Mouse (Mus musculus) stomach, embryonic 15.5 days (tissue): ENCODE results near the gene Arfgef3. TPM values are rescaled to one million over a fixed set of nuclear protein-coding genes. Genes with fewer than 3 reads are reported as not detected.

ENCODE experiments used
- ATAC-seq: fragments of 200-750 bp; cut with Nextera tagmentation; 2 replicates; pipeline ENCODE4 v1.8.0; 2017; ENCODE audit warnings: low read depth, moderate number of reproducible peaks, moderate TSS enrichment; ENCODE audit not compliant: insufficient read depth, low FRiP score
- H3K27ac ChIP-seq: fragments of 300-500 bp; sonication (generic); 2 replicates; pipeline ENCODE4 v1.5.1; 2015; ENCODE audit warnings: mild to moderate bottlenecking, inconsistent platforms
- H3K27me3 ChIP-seq: fragments of 300-500 bp; sonication (generic); replicated peaks from 2 replicates; pipeline ENCODE4 v1.6.1; 2015; ENCODE audit warnings: inconsistent platforms
- H3K36me3 ChIP-seq: fragments of 300-500 bp; sonication (generic); 2 replicates; pipeline ENCODE4 v1.6.1; 2015; ENCODE audit warnings: inconsistent platforms
- H3K4me1 ChIP-seq: fragments of 300-500 bp; sonication (generic); 2 replicates; pipeline ENCODE4 v1.6.1; 2015; ENCODE audit warnings: inconsistent platforms
- H3K4me2 ChIP-seq: fragments of 300-500 bp; sonication (generic); 2 replicates; pipeline ENCODE4 v1.6.1; 2015; ENCODE audit warnings: mild to moderate bottlenecking, inconsistent platforms
- H3K4me3 ChIP-seq: fragments of 300-500 bp; sonication (generic); replicated peaks from 2 replicates; pipeline ENCODE4 v1.5.1; 2015; ENCODE audit warnings: inconsistent platforms
- H3K9ac ChIP-seq: fragments of 300-500 bp; sonication (generic); 2 replicates; pipeline ENCODE4 v1.6.1; 2015; ENCODE audit warnings: inconsistent platforms
- H3K9me3 ChIP-seq: fragments of 300-500 bp; sonication (generic); 2 replicates; pipeline ENCODE4 v1.6.1; 2016; ENCODE audit warnings: inconsistent platforms
- WGBS: fragments of 180-500 bp; shearing (Covaris S2); methylation state at CpG from one replicate; pipeline ENCODE4 v1.1.7; 2015; 5-methylcytosine and 5-hydroxymethylcytosine counted together
- polyA plus RNA-seq: library from polyadenylated mRNA; unstranded; fragments of >200 nt; fragmentation: Nextera tagmentation; extraction: Ambion mirVana; gene quantifications from 2 replicates; pipeline ENCODE4 v1.2.1, GENCODE M21; 2015

Arfgef3 gene
- polyA plus RNA-seq, 1 experiment from 2014 or later = 2.6 TPM

DNA sequence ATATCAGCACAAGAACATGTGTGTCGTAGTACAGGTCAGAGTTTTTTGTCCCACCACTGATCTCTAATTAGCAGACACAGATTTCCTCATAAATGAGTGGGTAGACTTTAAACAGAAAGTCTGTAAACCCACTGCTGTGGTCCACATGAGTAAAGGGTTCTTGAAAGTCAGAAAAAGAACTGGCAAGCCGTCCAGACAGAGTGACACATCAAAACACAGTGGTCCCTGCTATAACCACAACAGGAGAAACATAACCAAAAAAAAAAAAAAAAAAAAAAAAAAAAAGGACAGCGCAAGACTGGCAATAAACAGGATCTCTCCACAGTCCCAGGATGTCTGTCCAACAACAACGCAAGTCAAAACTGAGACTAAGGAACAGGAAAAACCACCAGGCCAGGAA, 64.9 kb downstream of the Arfgef3 start:
- Histone ChIP-seq H3K27ac (no peak overlapping the region), H3K27me3 (no peaks in the 10 kb centered on the region), H3K4me3 (no peak overlapping the region), H3K9ac (no peak overlapping the region), H3K4me2 (no peak overlapping the region), H3K4me1 (no peaks in the 10 kb centered on the region), H3K9me3 (no peaks in the 10 kb centered on the region), H3K36me3 (no peaks in the 10 kb centered on the region)
- WGBS = 81% methylated on average over 4 of the region's 4 CpGs
- no peak for ATAC-seq

GRCm38 (mm10) chr10:18664794-18665193, 79.0 kb downstream of the Arfgef3 start:
- no peak overlapping the region for H3K27ac ChIP-seq
- H3K9me3 ChIP-seq = no peaks in the 10 kb centered on the region
- H3K4me1 ChIP-seq = no peaks in the 10 kb centered on the region
- H3K36me3 ChIP-seq = no peaks in the 10 kb centered on the region
- no peak overlapping the region for H3K9ac ChIP-seq
- 91% methylated on average over 11 of the region's 11 CpGs for WGBS
- ATAC-seq = no peak
- H3K27me3 ChIP-seq = no peaks in the 10 kb centered on the region
- H3K4me3 ChIP-seq = no peak overlapping the region
- no peak overlapping the region for H3K4me2 ChIP-seq

DNA sequence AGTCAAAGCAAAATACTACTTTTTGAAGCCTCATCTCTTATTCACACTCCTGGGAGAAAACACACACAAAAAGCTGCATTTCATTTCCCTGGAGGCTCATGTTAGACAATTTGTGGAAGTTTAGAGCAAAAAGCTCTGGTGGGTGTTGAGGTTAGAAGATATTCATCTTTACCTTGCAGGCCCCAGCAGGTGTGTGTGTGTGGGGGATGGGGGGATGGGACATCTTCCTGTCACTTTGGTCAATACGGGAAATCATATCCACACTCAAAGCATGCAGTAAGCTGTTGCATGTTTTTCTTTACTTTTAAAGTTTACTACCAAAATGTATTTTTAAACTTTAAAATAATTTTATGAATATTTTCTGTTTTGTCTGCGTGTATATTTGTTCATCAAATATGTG, 79.7 kb downstream of the Arfgef3 start:
- ATAC-seq = no peak
- Histone ChIP-seq H3K4me2 (no peak overlapping the region), H3K27me3 (no peaks in the 10 kb centered on the region), H3K9me3 (no peaks in the 10 kb centered on the region), H3K27ac (no peak overlapping the region), H3K36me3 (no peaks in the 10 kb centered on the region), H3K4me1 (no peaks in the 10 kb centered on the region), H3K9ac (no peak overlapping the region), H3K4me3 (no peak overlapping the region)
- WGBS = 77% methylated on average over 2 of the region's 2 CpGs

- no peak overlapping the region for H3K4me2 ChIP-seq
- H3K27me3 ChIP-seq = no peaks in the 10 kb centered on the region
- no peak overlapping the region for H3K27ac ChIP-seq
- H3K4me3 ChIP-seq = no peak overlapping the region
- no peak for ATAC-seq
- no peak overlapping the region for H3K9ac ChIP-seq
- H3K36me3 ChIP-seq = no peaks in the 10 kb centered on the region
- no peaks in the 10 kb centered on the region for H3K9me3 ChIP-seq
- WGBS = 90% methylated on average over 1 of the region's 1 CpGs
- H3K4me1 ChIP-seq = no peaks in the 10 kb centered on the region
Measured at GRCm38 (mm10) chr10:18661606-18662220, 82.0 kb downstream of the Arfgef3 start.

DNA sequence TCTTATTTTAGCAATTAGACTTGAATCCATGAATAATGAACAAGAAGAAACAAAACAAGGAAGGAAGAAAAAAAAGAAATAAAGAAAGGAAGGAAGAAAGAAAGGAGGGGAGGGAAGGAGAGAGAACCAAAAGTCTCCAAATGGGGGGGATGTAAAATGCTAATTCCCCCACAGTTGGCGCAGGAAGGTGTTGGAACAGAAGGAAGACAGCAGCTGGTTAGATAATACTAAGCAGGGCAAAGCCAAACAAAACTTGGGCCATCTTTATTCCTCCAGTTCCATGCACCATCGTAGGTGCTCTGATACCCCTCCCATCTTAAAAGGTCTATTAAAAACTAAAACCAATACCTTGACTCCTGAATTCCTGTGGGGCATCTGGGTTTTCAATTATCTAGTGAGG, 82.8 kb downstream of the Arfgef3 start:
- 89% methylated on average over 2 of the region's 2 CpGs for WGBS
- H3K27me3 ChIP-seq = no peaks in the 10 kb centered on the region
- no peak overlapping the region for H3K27ac ChIP-seq
- no peak overlapping the region for H3K4me2 ChIP-seq
- no peaks in the 10 kb centered on the region for H3K9me3 ChIP-seq
- no peaks in the 10 kb centered on the region for H3K4me1 ChIP-seq
- H3K4me3 ChIP-seq = no peak overlapping the region
- ATAC-seq = no peak
- no peaks in the 10 kb centered on the region for H3K36me3 ChIP-seq
- H3K9ac ChIP-seq = no peak overlapping the region

DNA sequence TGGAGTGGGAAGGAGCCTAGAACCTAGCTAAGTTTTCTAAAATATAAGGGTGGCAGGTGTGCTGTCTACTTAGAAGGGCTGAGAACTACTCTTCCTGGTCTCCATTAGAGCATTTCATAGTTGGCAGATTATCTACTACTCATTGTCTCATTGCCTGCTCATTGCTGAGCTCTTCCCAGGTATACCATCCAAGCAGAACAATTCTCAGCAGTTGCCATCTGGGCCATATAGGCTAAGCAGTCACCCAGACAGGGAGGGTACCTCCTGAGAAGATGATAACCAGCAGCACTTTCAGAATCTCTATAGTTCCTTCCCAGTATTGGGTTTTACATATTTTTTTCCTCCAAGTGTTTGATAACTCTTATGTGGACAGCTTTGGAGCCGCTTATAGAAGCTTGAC, 86.2 kb downstream of the Arfgef3 start:
- Histone ChIP-seq H3K9me3 (no peaks in the 10 kb centered on the region), H3K27ac (no peak overlapping the region), H3K4me1 (no peaks in the 10 kb centered on the region), H3K27me3 (no peaks in the 10 kb centered on the region), H3K36me3 (no peaks in the 10 kb centered on the region), H3K4me2 (no peak overlapping the region), H3K9ac (no peak overlapping the region), H3K4me3 (no peak overlapping the region)
- ATAC-seq = no peak
- 91% methylated on average over 1 of the region's 1 CpGs for WGBS

DNA sequence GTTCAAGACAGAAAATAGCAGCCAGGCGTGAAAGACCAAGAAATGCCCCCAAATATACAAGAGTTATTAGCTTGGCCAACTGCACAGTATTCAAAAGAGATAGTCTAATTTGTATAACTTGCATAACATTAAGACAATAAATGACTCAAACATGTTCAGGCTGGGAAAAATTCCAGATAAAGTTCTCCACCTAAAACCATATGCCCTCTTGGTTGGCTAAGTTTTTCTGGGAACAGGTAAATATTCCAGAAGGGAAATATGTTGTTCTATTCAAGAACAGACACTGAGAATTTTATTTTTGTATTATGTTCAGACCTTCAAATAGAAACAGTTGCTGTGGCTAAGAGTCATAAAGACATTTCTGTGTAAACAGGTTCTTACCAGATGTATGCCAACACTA, 96.7 kb downstream of the Arfgef3 start:
- no peak overlapping the region for H3K9ac ChIP-seq
- no peaks in the 10 kb centered on the region for H3K27me3 ChIP-seq
- no peaks in the 10 kb centered on the region for H3K9me3 ChIP-seq
- 62% methylated on average over 1 of the region's 1 CpGs for whole genome bisulfite sequencing
- H3K4me1 ChIP-seq = no peaks in the 10 kb centered on the region
- H3K4me3 ChIP-seq = no peak overlapping the region
- no peaks in the 10 kb centered on the region for H3K36me3 ChIP-seq
- H3K27ac ChIP-seq = no peak overlapping the region
- ATAC-seq = no peak
- H3K4me2 ChIP-seq = no peak overlapping the region

GRCm38 (mm10) chr10:18646035-18646434, 97.7 kb downstream of the Arfgef3 start:
- ATAC-seq = no peak
- Histone ChIP-seq H3K36me3 (no peaks in the 10 kb centered on the region), H3K4me1 (no peaks in the 10 kb centered on the region), H3K27ac (no peak overlapping the region), H3K27me3 (no peaks in the 10 kb centered on the region), H3K9me3 (no peaks in the 10 kb centered on the region), H3K9ac (no peak overlapping the region), H3K4me3 (no peak overlapping the region), H3K4me2 (no peak overlapping the region)
- WGBS = 60% methylated on average over 10 of the region's 10 CpGs

DNA sequence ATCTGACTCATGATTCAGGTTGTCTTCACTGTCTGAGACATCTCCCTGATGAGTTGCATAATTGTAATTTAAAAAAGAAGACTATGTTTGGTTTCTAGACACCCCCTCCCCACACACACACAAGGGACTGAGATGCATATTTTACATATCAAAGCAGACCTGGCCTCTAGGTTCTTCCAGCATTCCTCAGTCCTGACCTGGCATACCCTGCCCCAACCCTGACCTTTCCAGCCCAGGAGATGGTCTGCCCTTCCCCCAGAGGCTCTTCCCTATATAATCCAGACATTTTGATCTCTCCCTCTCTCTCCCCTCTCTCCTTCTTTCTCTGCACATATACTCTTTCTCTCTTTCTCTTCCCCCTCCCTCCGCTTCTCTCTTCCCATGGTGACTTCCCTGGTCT, 99.4 kb downstream of the Arfgef3 start:
- Histone ChIP-seq H3K9ac (no peak overlapping the region), H3K4me3 (no peak overlapping the region), H3K36me3 (no peaks in the 10 kb centered on the region), H3K9me3 (no peaks in the 10 kb centered on the region), H3K4me1 (no peaks in the 10 kb centered on the region), H3K4me2 (no peak overlapping the region), H3K27ac (no peak overlapping the region), H3K27me3 (no peaks in the 10 kb centered on the region)
- no peak for ATAC-seq
- WGBS = 83% methylated on average over 1 of the region's 1 CpGs

DNA sequence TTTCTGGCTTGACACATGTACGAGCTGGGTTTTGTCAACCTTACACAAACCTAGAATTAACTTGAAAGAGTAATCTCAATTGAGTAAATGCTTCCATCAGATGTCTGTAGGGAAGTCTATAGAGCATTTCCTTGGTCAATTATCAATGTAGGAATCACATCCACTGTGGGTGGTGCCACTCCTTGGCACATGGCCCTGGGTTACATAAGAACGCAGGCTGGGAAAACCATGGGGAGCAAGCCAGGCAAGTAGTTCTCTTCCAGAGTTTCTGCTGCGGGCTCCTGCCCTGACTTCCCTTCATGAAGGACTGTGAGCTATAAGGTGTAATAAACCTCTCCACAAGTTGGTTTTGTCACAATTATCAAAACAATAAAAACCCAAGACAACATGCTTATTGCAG, 100.2 kb downstream of the Arfgef3 start:
- H3K27me3 ChIP-seq = no peaks in the 10 kb centered on the region
- H3K36me3 ChIP-seq = no peaks in the 10 kb centered on the region
- no peak overlapping the region for H3K4me2 ChIP-seq
- no peaks in the 10 kb centered on the region for H3K4me1 ChIP-seq
- no peak overlapping the region for H3K27ac ChIP-seq
- H3K9me3 ChIP-seq = no peaks in the 10 kb centered on the region
- WGBS = 77% methylated on average over 3 of the region's 3 CpGs
- no peak for ATAC-seq
- H3K4me3 ChIP-seq = no peak overlapping the region
- H3K9ac ChIP-seq = no peak overlapping the region

- H3K27ac ChIP-seq = no peak overlapping the region
- 44% methylated on average over 5 of the region's 5 CpGs for WGBS
- ATAC-seq = no peak
- H3K4me3 ChIP-seq = no peak overlapping the region
- no peaks in the 10 kb centered on the region for H3K27me3 ChIP-seq
- no peak overlapping the region for H3K4me2 ChIP-seq
- H3K9ac ChIP-seq = no peak overlapping the region
- H3K4me1 ChIP-seq = no peaks in the 10 kb centered on the region
- no peaks in the 10 kb centered on the region for H3K9me3 ChIP-seq
- H3K36me3 ChIP-seq = no peaks in the 10 kb centered on the region
Measured at GRCm38 (mm10) chr10:18642854-18643253, 100.9 kb downstream of the Arfgef3 start.

DNA sequence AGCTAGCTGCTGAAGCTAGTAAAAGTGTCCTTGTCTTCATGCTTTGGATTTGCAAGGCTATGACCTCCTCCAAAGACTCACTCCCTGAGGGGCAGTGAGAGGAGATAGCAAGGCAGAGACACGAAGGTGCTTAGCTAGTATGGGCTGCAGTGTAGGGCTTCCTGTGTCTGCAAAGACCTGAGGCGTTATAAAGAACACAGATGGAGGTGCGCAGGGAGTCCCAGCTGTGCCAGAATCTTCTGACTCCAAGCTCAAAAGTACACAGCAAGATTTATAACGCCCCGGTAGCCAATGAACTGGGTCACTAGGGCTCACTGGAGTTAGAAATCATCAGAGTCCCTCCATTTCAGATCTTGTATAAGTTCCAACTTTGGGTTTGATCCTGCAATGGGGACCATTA, 103.2 kb downstream of the Arfgef3 start:
- Histone ChIP-seq H3K36me3 (no peaks in the 10 kb centered on the region), H3K4me1 (no peaks in the 10 kb centered on the region), H3K4me2 (no peak overlapping the region), H3K9ac (no peak overlapping the region), H3K27ac (no peak overlapping the region), H3K9me3 (no peaks in the 10 kb centered on the region), H3K27me3 (no peaks in the 10 kb centered on the region), H3K4me3 (no peak overlapping the region)
- 81% methylated on average over 5 of the region's 5 CpGs for WGBS
- no peak for ATAC-seq

GRCm38 (mm10) chr10:18635450-18635849, 108.3 kb downstream of the Arfgef3 start:
- no peak for ATAC-seq
- Histone ChIP-seq H3K9ac (no peak overlapping the region), H3K4me2 (no peak overlapping the region), H3K27ac (no peak overlapping the region), H3K4me1 (no peaks in the 10 kb centered on the region), H3K9me3 (no peaks in the 10 kb centered on the region), H3K27me3 (no peaks in the 10 kb centered on the region), H3K36me3 (no peaks in the 10 kb centered on the region), H3K4me3 (no peak overlapping the region)
- 92% methylated on average over 9 of the region's 9 CpGs for WGBS
